Mouse (Mus musculus): Measurements from ENCODE around the gene F2rl1. TPM values are rescaled to one million over a fixed set of nuclear protein-coding genes. Genes with fewer than 3 reads are reported as not detected.

F2rl1 gene
- polyA plus RNA-seq (2012; rRNA removed): 0.43 and 0.44 TPM in 2 replicates

DNA sequence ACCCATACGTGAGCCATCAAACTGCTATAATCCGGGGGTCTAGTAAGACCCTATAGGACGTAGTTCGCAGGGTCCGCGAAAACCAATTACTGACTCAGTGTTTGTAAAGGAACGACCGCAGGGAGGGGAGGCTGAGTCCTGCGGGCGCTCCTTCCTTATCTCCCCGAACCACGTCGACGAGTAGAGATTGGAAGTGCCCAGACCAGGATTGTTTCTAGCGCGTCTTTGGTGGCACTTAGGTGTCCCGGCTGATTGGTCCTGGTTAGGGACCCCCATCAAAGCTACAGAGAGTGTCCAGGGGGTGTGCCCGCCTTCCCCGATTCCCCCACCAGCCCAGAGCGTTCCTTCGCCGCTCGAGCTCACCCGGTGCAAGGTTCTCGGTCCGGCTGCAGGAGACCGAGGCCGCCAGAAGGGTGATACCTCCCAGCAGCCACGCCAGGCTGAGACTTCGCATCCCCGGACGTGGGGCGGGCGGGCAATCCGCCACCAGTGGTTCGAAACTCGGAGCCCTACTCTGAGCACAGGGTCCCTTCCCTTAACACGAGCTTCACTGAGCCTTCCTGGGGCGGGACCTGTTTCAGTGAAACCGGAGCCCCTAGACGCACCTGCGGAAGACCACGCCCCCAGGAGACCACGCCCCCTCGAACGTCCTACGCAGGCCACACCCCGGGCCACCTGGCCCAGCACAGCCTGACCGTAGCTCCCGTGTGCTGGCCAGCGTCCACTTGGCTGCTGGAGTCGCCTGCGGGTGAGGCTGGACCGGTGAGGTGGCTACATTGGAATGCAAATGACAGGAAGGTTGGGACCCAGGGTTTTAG lies at the start of gene F2rl1:
Gene F2rl1 (minus strand): TSS at position 554 of the 818 bp plus-strand sequence.
- TF ChIP-seq CTCF (IDR thresholded peaks at IDR 0.05; ENCODE audit: borderline replicate concordance, extremely low read depth, insufficient read depth, insufficient read length) (no peak), POLR2A (IDR thresholded peaks at IDR 0.05; ENCODE audit: borderline replicate concordance, extremely low read depth, insufficient read depth, insufficient read length, poor library complexity, severe bottlenecking) (no peak)
- peak; percentile 47 for DNase-seq (ENCODE audit: low read depth)

DNA sequence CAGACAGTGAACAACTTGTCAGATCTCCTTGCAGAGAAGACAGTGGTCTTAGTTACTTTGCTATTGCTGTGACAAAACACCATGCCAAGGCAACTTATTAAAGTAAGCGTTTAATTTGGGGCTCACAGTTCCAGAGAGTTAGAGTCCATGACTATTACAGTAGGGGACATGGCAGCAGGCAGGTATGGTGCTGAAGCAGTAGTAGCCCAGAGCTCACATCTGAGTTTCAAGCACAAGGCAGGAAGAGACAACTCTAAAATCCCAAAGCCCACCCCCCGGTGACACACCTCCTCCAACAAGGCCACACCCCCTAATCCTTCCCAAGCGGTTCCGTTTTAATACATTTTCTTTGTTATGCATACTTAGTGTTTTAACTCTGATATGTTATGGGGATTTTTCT lies 45.9 kb upstream of the F2rl1 start:
- no peak for TF ChIP-seq POLR2A (IDR thresholded peaks at IDR 0.05; ENCODE audit: borderline replicate concordance, extremely low read depth, insufficient read depth, insufficient read length, poor library complexity, severe bottlenecking)
- no peak for TF ChIP-seq CTCF (IDR thresholded peaks at IDR 0.05; ENCODE audit: borderline replicate concordance, extremely low read depth, insufficient read depth, insufficient read length)
- DNase-seq (ENCODE audit: low read depth): no peak

GRCm38 (mm10) chr13:95569326-95569725 lies 44.3 kb upstream of the F2rl1 start:
- no peak for DNase-seq (ENCODE audit: low read depth)
- no peak for TF ChIP-seq CTCF (IDR thresholded peaks at IDR 0.05; ENCODE audit: borderline replicate concordance, extremely low read depth, insufficient read depth, insufficient read length)
- no peak for TF ChIP-seq POLR2A (IDR thresholded peaks at IDR 0.05; ENCODE audit: borderline replicate concordance, extremely low read depth, insufficient read depth, insufficient read length, poor library complexity, severe bottlenecking)

DNA sequence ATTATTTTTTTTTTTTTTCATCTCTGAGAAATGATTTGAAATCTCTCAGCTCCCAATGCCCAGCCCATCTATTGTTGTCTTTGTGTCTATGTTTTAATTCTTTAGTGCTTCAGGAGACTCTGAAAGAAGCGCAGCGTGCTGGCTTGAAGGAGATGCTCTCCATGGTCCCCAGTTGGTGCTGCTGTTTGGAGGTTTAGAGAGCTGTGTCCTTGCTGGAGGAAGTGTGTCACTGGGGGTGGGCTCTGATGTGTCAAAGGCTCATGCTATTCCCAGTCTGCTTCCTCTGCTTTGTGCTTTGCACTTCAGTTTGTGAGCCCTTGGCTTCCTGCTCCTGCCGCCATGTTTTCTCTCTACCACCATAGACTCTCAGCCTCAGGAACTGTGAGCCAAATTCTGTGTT lies 43.3 kb upstream of the F2rl1 start:
- TF ChIP-seq POLR2A (IDR thresholded peaks at IDR 0.05; ENCODE audit: borderline replicate concordance, extremely low read depth, insufficient read depth, insufficient read length, poor library complexity, severe bottlenecking): no peak
- no peak for TF ChIP-seq CTCF (IDR thresholded peaks at IDR 0.05; ENCODE audit: borderline replicate concordance, extremely low read depth, insufficient read depth, insufficient read length)
- DNase-seq (ENCODE audit: low read depth): no peak

DNA sequence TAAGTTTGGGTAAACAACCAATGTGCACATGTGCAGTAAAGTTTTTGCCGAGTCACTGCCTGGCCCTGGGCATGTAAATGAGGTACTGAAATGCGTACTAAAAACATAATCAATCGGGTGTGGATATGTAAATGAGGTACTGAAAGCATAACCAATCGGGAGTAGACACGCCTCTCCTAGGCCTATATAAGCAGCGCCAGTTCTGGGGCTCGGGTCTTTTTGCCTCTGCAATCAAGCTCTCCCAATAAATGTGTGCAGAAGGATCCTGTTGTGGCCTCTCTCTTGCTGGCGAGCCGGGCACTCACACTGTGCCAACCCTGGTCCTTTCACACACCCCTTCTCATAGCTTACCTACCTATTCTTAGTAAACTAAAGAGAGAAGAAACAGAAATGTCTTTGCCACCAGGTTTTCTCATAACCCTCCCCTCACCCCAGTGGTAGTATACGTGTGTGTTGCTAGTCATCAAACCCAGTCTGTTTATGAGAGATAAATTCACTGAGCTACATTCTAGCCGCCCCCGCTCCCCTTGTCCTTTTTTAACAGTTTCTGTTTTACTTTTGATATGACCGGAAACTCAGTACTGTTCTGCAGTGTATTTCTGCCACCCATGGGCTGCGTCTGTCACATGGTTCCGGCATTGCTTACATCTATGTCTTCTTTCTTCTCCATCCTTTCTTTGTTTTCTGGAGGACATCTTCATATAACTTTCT lies 42.0 kb upstream of the F2rl1 start:
- no peak for TF ChIP-seq CTCF (IDR thresholded peaks at IDR 0.05; ENCODE audit: borderline replicate concordance, extremely low read depth, insufficient read depth, insufficient read length)
- TF ChIP-seq POLR2A (IDR thresholded peaks at IDR 0.05; ENCODE audit: borderline replicate concordance, extremely low read depth, insufficient read depth, insufficient read length, poor library complexity, severe bottlenecking): no peak
- DNase-seq (ENCODE audit: low read depth): no peak

DNA sequence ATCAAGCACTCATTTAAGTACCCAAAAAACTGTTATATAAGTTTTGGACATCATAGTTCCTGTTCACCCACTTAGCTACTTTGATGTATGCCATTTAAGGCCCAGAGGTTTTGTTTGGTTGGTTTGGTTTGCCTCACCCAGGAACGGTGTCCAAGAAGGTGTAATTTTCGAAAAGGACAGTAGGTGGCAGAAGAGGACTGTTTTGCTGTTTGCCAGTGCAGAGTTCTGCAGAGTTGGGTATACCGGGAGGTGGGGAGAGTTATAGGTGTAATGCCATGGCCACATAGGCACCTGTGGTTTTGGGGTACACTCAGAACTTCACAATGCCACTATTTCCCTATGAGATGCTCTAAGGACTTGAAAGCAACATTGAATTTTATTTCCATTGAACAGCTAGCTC lies 38.7 kb upstream of the F2rl1 start:
- peak; percentile 80 for DNase-seq (ENCODE audit: low read depth)
- TF ChIP-seq CTCF (IDR thresholded peaks at IDR 0.05; ENCODE audit: borderline replicate concordance, extremely low read depth, insufficient read depth, insufficient read length): peak; percentile 86; the same call in 1 of the 2 replicates
- no peak for TF ChIP-seq POLR2A (IDR thresholded peaks at IDR 0.05; ENCODE audit: borderline replicate concordance, extremely low read depth, insufficient read depth, insufficient read length, poor library complexity, severe bottlenecking)

DNA sequence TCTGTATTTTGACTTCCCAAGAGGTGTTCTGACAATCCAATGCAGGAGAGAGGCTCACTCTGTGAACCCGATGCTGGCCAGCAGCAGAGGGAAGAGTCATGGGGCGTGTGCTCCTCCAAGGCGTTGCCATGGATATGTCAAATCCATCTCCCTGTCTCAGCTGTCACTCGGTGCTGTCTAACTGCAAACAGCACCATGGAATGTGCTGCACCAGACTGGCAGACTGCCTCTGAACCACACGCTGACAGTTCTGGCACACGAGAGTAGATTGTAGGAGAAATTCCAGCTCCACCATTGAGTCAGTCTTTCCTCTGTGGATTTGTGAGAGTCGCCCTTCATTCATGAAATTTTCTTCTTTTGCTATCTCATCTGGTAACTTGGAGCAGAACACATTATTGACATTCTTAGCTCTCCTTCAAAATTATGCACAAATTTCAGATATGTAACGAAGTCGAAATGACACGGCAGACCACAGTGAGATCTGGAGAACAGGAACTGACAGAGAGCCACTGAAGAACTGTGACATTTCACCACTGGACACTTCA lies 38.1 kb upstream of the F2rl1 start:
- TF ChIP-seq CTCF (IDR thresholded peaks at IDR 0.05; ENCODE audit: borderline replicate concordance, extremely low read depth, insufficient read depth, insufficient read length): no peak
- peak; percentile 83 for DNase-seq (ENCODE audit: low read depth)

- TF ChIP-seq POLR2A (IDR thresholded peaks at IDR 0.05; ENCODE audit: borderline replicate concordance, extremely low read depth, insufficient read depth, insufficient read length, poor library complexity, severe bottlenecking) (no peak), CTCF (IDR thresholded peaks at IDR 0.05; ENCODE audit: borderline replicate concordance, extremely low read depth, insufficient read depth, insufficient read length) (no peak)
These were observed 32.3 kb upstream of the F2rl1 start for GRCm38 (mm10) chr13:95557326-95557725.

DNA sequence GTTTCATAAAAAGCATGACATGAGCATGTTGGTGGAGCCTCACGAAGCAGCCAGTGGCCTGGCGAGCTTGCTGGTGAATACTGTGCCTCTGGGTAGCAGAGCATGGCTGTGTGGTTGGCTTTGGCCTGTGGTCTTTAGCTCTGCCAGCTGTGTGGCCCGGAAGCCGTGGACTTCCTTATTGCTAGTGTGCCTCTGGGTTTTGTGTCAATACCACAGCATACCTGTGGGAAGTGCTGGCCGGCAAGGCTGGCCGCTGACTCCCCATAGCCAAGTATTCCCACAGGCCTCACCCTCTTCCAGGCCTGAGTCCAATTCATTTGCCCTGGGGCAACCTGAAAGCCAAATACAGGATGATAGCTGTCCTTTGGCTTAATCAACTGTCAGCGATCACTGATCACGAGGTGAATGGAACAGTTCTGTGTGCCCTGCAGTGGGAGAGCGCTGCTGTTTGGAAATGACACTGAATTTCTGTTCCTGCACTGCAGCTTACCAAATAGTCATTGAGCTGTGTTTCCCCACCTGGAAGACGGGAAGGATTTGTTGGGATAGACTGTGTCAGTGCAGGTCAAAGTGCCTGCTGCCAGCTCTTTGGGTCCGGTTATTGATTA lies 29.0 kb upstream of the F2rl1 start:
- TF ChIP-seq CTCF (IDR thresholded peaks at IDR 0.05; ENCODE audit: borderline replicate concordance, extremely low read depth, insufficient read depth, insufficient read length) (no peak), POLR2A (IDR thresholded peaks at IDR 0.05; ENCODE audit: borderline replicate concordance, extremely low read depth, insufficient read depth, insufficient read length, poor library complexity, severe bottlenecking) (no peak)
- no peak for DNase-seq (ENCODE audit: low read depth)

More at GRCm38 (mm10) chr13:95557326-95557725, 32.3 kb upstream of the F2rl1 start:
- DNase-seq (ENCODE audit: low read depth): no peak

DNA sequence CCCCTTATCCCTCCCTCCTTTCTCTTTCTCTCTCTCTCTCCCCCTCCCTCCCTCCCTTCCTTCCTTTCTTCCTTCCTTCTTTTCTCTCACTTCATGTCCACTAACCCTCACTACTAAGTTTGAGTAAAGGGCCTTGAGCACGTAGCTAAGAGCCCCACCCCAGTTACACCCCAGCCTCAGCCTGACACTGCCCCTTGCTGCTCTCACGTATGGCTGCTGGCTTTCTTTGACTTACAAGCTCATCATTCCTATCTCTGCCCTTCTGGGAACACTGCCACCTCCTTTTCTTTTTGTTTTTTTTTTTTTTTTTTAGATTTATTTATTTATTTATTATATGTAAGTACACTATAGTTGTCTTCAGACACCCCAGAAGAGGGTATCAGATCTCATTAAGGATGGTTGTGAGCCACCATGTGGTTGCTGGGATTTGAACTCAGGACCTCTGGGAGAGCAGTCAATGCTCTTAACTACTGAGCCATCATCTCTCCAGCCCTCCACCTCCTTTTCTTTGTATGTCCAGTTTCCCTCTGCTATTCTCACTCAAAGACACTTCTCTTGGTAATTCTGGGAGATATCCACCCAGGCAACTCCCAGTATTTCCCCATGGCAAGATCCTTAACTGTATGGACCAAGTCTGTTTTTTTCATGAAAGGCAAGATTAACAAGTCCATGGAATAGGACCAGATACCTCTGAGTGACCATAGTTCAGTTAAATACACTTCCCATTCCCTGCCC lies 25.8 kb upstream of the F2rl1 start:
- DNase-seq (ENCODE audit: low read depth): no peak
- TF ChIP-seq CTCF (IDR thresholded peaks at IDR 0.05; ENCODE audit: borderline replicate concordance, extremely low read depth, insufficient read depth, insufficient read length) (no peak), POLR2A (IDR thresholded peaks at IDR 0.05; ENCODE audit: borderline replicate concordance, extremely low read depth, insufficient read depth, insufficient read length, poor library complexity, severe bottlenecking) (no peak)

Measured in brain, embryonic 14.5 days (tissue).